Mouse (Mus musculus): ENCODE results near the gene Hnrnpk. TPM values are rescaled to one million over a fixed set of nuclear protein-coding genes. Genes with fewer than 3 reads are reported as not detected.
A peak's percentile ranks its signal among the peaks of the same experiment; 100 is the strongest.
"Not testable (repeated sequence)": the region's sequence is repeated elsewhere in the genome, so short reads cannot be mapped to it uniquely, and the experiment has no call there.

The Hnrnpk gene
- 100 to 1,000 TPM; 878 to 908 TPM for total RNA-seq (2021)
- long read RNA-seq, experiment 1, partial matches to known transcripts: 39 of 655 reads
- long read RNA-seq, experiment 1, other reads (novel, unspliced or antisense): 614 of 655 reads
- long read RNA-seq, experiment 2, partial matches to known transcripts: 11 of 167 reads
- long read RNA-seq, experiment 2, other reads (novel, unspliced or antisense): 156 of 167 reads

DNA sequence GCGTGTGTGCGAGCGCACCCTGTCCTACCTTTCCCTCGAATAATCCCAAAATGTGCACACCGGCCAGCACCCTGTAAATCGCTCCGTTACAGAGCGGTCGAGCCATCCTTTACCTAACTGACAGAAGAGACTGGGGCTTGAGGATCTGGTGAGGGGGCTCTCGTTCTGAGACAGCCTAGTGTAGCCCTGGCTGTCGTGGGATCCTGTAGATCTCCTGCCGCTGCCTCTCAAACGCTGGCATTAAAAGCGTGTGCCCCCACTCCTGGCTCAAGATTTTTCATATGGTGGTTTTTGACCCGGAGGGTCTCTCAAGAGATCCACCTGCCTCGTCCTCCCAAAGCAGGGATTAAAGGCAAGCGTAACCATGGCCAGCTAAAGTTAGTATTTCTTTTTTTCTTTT lies at the start of gene Hnrnpk:
Gene Hnrnpk, minus strand, starts transcription at position 101 of the 400 bp plus-strand sequence.
- DNase-seq: not testable (repeated sequence)

DNA sequence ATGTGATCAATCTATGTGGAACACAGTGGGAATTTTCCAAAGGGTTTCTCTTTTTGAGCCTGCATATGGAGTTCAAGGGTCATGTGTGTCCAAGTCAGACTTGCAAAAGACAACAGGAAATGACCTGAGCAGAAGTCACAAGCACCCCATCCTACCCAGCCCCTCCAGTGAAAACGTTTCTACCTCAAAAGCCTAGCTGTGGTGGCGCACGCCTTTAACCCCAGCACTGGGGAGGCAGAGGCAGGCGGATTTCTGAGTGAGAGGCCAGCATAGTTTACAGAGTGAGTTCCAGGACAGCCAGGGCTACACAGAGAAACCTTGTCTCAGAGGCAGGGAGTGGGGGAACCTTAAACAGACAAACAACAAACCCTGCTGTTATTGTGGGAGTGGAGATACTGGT lies 49.1 kb upstream of the Hnrnpk start:
- DNase-seq: no peak

DNA sequence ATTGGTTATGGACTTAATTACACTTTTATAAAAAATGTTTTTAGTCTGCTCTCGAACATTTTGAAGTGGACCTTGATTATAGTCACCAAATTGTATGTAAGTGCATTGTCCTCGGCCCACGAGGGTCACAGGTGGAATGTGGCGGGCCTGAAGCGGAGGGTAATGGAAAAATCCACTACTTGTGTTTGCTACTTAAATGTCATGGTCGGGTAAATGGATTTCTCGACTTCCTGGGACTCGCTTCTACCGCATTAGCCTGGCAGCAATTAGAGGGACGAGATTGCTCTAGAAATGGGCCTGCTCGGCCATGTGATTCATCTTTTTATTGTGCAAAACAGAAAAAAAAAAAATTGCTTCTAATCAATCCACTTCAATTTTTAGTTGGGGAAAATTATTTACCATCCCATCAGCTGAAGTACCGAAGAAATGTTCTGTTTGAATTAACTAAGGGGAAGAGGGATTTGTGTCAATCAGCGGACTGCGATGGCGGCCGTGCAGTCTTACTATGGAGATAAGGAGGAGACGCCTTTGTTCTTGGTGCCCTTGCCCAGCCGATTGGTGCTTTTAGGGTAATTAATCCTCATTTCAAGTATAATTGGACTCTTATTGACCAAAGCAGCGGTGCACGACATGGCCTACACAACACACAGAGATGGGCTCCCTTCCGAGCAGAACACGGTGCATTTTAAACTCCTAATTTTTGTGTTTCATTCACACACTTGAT lies 47.5 kb upstream of the Hnrnpk start:
- DNase-seq: peak; percentile 20 to 27

- no peak for DNase-seq
Measured at GRCm38 (mm10) chr13:58446541-58446940, 43.4 kb upstream of the Hnrnpk start.

DNA sequence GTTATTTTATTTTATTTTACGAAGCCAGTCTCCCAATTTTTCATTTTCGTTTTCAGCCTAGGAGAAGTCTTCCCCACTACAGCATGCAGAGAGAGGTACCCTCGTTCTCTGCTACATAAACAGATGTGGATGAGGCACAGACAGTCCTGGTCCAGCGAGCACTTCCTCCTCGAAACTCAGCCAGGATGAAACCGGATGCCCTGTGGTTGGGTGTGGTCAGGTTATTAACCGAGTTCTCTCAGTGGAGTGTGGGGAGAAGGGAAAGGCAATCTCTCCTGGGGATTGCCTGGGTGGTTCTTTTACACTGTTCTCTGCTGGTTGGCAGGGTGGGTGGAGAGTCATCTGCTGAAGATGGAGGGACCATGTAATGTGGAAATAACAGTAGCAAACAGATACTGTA lies 40.6 kb upstream of the Hnrnpk start:
- DNase-seq: peak; percentile 10 to 31

- no peak for DNase-seq
Measured at GRCm38 (mm10) chr13:58443326-58443725, 40.2 kb upstream of the Hnrnpk start.

DNA sequence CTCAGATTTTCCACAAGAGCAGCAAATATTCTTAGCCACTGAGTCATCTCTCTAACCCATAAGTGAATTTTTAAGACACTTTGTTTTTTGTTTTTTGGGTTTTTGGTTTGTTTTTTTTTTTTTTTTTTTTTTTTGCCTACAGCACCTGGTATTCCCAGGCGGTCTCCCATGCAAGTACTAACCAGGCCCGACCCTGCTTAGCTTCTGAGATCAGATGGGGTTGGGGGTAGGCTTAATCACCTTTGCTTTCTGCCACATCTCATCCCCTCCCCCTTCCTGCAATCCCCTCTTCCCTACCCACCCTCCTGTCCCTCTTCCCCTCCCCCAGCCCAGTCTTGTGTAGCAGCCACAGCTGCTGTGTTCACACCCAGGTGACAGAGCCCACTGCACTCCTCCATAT lies 36.6 kb upstream of the Hnrnpk start:
- DNase-seq: no peak

DNA sequence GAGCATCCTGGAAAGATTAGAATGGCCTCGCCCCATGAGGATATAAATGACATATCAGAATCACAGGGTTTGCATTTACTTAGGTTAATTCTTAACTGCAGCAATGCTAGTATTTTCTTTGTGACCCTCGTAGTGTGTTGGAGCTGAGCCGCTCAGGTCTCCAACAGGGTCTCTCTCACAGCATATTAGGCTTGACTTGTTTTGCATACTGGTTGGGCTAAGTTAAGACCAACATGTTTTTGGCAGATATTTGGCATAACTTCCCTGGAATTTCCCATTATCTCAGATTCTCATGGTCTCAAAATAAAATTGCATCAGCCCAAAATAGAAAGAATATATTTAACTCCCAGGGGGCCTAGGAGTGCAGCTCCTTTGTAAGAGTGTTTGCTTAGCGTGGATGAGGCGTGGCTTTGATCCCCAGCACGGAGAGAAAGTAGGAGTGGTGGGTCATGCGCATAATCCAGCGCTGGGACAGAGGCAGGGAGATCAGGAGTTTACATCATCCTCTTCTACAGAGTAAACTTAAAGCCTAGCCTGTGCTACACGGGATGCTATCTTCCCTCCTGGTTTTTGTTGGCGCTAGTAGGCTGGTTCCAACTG lies 20.0 kb upstream of the Hnrnpk start:
- DNase-seq: no peak

DNA sequence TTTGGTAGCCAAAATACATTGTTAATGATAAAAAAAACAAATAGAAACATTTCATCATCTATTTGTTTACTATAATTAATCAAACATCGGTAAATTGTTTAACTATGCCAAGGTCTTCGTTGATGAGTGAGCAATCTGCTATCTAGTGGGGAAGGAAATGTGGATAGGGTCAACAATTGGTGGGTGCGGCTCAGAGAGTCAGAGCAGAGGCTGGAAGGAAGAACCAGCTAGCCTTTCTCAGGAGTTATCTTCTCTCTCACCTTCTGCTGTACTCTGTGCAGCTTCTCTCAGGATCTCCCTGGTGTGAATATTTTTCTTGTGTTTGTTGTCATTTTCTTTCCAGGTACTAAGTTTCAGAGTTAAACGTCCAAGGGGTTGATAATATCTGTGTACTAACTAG lies 19.1 kb upstream of the Hnrnpk start:
- DNase-seq: no peak

GRCm38 (mm10) chr13:58421026-58421425 lies 17.9 kb upstream of the Hnrnpk start:
- no peak for DNase-seq

- DNase-seq: no peak
Measured at GRCm38 (mm10) chr13:58419266-58419665, 16.1 kb upstream of the Hnrnpk start.

DNA sequence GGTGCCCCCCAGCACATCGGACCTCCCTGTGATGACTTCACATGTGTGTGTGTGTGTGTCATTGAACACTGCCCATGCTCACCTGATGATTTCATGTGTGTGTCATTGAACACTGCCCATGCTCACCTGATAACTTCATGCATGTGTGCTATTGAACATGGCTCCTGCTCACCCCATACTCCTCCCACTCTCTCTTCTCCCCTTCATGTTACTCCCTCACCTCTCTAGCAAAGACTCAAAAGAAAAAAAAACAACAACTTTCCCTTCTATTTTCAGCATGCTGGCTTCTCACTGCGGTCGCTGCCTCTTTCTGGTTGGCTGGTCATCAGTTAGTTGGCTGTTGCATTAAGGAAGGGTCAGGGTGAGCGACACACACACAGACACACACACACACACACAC lies 15.5 kb upstream of the Hnrnpk start:
- DNase-seq: no peak

GRCm38 (mm10) chr13:58415838-58416237 lies 12.7 kb upstream of the Hnrnpk start:
- DNase-seq: peak in 1 of 2 experiments; percentile 37

GRCm38 (mm10) chr13:58415374-58415773 lies 12.2 kb upstream of the Hnrnpk start:
- peak; percentile 50 to 64 for DNase-seq

DNA sequence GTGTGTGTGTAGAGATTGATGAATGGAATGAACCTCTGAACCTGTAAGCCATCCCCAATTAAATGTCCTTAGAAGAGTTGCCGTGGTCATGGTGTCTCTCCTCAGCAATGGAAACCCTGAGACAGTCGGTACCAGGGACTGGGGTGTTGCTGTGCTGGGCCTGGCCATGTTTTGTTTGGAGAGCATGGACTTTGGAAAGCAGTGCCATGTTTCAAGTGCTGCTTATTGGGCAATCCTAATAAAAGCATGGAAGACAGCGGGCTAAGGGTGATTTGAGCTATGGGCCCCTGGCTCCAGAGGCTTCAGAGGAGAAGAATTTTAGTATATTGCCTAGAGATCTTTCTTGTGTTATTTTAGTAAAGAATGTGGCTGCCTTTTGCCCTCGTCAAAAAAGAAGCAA lies 7.9 kb upstream of the Hnrnpk start:
- no peak for DNase-seq

GRCm38 (mm10) chr13:58402744-58403110 lies 416 bp downstream of the Hnrnpk start:
- peak; percentile 87 to 93 for DNase-seq

GRCm38 (mm10) chr13:58402003-58402743 lies 970 bp downstream of the Hnrnpk start, which contains the start of gene Rmi1:
Gene Rmi1, plus strand, starts transcription at chr13:58402248.
- DNase-seq: peak; percentile 98

DNA sequence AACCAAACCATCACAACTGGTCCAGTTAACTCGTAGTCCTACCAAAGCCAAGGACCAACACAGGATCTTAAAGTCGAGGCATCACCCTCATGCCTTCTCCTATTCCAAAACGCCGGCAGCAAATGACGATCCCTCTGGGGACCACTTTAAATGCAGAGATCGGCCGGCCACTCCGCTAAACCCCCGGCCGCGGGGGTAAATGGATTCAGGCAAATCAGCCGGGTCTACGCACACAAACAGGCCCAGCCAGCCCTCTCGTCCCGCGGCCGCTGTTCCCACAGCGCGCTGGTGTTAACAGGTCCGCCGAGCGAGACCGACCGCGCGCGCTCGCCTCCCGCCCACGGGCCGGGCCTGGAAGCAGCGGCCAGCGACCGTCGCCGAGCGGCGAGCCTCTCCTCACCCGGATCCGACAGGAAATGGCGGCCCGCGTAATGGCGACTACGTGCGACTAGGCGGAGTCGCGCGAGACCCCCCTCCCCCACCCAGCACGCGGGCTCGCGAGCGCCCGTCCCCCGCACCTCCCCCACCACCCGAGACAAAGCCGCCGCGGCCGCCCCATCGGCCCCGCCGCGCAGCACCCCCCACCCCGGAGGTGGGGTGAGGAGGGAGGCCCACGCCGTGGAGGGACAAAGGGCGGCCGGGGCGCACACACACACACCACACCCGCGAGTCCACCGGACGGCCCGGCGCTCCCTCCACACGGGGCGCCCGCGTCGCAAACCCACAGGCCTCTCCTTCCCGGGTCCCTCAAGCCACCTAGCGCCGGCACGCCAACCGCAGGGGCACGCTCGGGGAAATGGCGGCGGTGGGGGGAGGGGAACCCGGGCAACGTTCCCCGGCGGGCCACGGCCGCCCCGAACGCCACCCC lies 1.8 kb downstream of the Hnrnpk start:
- DNase-seq: peak; percentile 81 to 89

GRCm38 (mm10) chr13:58400576-58400975 lies 2.6 kb downstream of the Hnrnpk start:
- no peak for DNase-seq

GRCm38 (mm10) chr13:58397651-58398050 lies 5.5 kb downstream of the Hnrnpk start:
- peak in 1 of 2 experiments; percentile 40 for DNase-seq

GRCm38 (mm10) chr13:58394392-58394791 lies 8.8 kb downstream of the Hnrnpk start:
- DNase-seq: not testable (repeated sequence)
